Mouse (Mus musculus): ENCODE results near the gene Cntfr.
"Not testable (repeated sequence)": the region's sequence is repeated elsewhere in the genome, so short reads cannot be mapped to it uniquely, and the experiment has no call there.

The Cntfr gene

GRCm38 (mm10) chr4:41710229-41710628 lies 13.3 kb upstream of the Cntfr start:
- peak; percentile 21 for DNase-seq (ENCODE audit: low read depth, low spot score)

GRCm38 (mm10) chr4:41708192-41708745 lies 11.4 kb upstream of the Cntfr start:
- peak; percentile 81 for DNase-seq (ENCODE audit: low read depth, low spot score)

GRCm38 (mm10) chr4:41707011-41707535 lies 10.2 kb upstream of the Cntfr start:
- peak; percentile 62 for DNase-seq (ENCODE audit: low read depth, low spot score)

GRCm38 (mm10) chr4:41705922-41706754 lies 9.2 kb upstream of the Cntfr start:
- DNase-seq (ENCODE audit: low read depth, low spot score), result no peak

GRCm38 (mm10) chr4:41704651-41705050 lies 7.8 kb upstream of the Cntfr start:
- DNase-seq (ENCODE audit: low read depth, low spot score), result no peak

GRCm38 (mm10) chr4:41702226-41702625 lies 5.3 kb upstream of the Cntfr start:
- DNase-seq (ENCODE audit: low read depth, low spot score), result not testable (repeated sequence)

GRCm38 (mm10) chr4:41700224-41700623 lies 3.3 kb upstream of the Cntfr start:
- not testable (repeated sequence) for DNase-seq (ENCODE audit: low read depth, low spot score)

- DNase-seq (ENCODE audit: low read depth, low spot score), result not testable (repeated sequence)
These were observed 2.9 kb upstream of the Cntfr start, which contains the start of gene Il11ra1 for GRCm38 (mm10) chr4:41699783-41700182. TSS of gene Il11ra1 (plus strand) at chr4:41699989.

GRCm38 (mm10) chr4:41698421-41699016 lies 1.6 kb upstream of the Cntfr start:
- DNase-seq (ENCODE audit: low read depth, low spot score), result not testable (repeated sequence)

GRCm38 (mm10) chr4:41696452-41696851 lies 437 bp downstream of the Cntfr start:
- not testable (repeated sequence) for DNase-seq (ENCODE audit: low read depth, low spot score)

- DNase-seq (ENCODE audit: low read depth, low spot score), result not testable (repeated sequence)
These were observed 1.1 kb downstream of the Cntfr start for GRCm38 (mm10) chr4:41695800-41696199.

GRCm38 (mm10) chr4:41693511-41693910 lies 3.4 kb downstream of the Cntfr start:
- DNase-seq (ENCODE audit: low read depth, low spot score), result not testable (repeated sequence)

- DNase-seq (ENCODE audit: low read depth, low spot score), result not testable (repeated sequence)
These were observed 6.9 kb downstream of the Cntfr start for GRCm38 (mm10) chr4:41690014-41690413.

- not testable (repeated sequence) for DNase-seq (ENCODE audit: low read depth, low spot score)
These were observed 8.3 kb downstream of the Cntfr start for GRCm38 (mm10) chr4:41688562-41688961.

- DNase-seq (ENCODE audit: low read depth, low spot score), result not testable (repeated sequence)
These were observed 10.9 kb downstream of the Cntfr start for GRCm38 (mm10) chr4:41685882-41686492.

GRCm38 (mm10) chr4:41684931-41685453 lies 11.9 kb downstream of the Cntfr start:
- DNase-seq (ENCODE audit: low read depth, low spot score), result not testable (repeated sequence)

GRCm38 (mm10) chr4:41684131-41684930 lies 12.6 kb downstream of the Cntfr start:
- DNase-seq (ENCODE audit: low read depth, low spot score), result not testable (repeated sequence)

GRCm38 (mm10) chr4:41683303-41683702 lies 13.6 kb downstream of the Cntfr start:
- DNase-seq (ENCODE audit: low read depth, low spot score), result not testable (repeated sequence)

- DNase-seq (ENCODE audit: low read depth, low spot score), result no peak
These were observed 14.1 kb downstream of the Cntfr start for GRCm38 (mm10) chr4:41682789-41683188.

GRCm38 (mm10) chr4:41681947-41682346 lies 14.9 kb downstream of the Cntfr start:
- DNase-seq (ENCODE audit: low read depth, low spot score), result no peak

GRCm38 (mm10) chr4:41681176-41681575 lies 15.7 kb downstream of the Cntfr start:
- no peak for DNase-seq (ENCODE audit: low read depth, low spot score)
